Mouse (Mus musculus): ENCODE data around the gene Scimp. TPM values are rescaled to one million over a fixed set of nuclear protein-coding genes. Genes with fewer than 3 reads are reported as not detected.
"Not testable (repeated sequence)": the region's sequence is repeated elsewhere in the genome, so short reads cannot be mapped to it uniquely, and the experiment has no call there.

Scimp gene
- polyA plus RNA-seq, 1 experiment from 2014 or later, result not detected

- 65% methylated on average over 16 of the region's 16 CpGs for WGBS
- H3K9me3 ChIP-seq (replicated peaks), result no peaks in the 10 kb centered on the region; the same call in 1 of the 2 replicates
- ATAC-seq (ENCODE audit: insufficient number of reproducible peaks, low FRiP score), result no peak
Observed at GRCm38 (mm10) chr11:70765776-70766445, 46.5 kb downstream of the Scimp start.

GRCm38 (mm10) chr11:70763936-70764808 is 48.2 kb downstream of the Scimp start, which contains the start of gene Zfp3:
Gene Zfp3, plus strand, starts transcription at chr11:70764209.
- Histone ChIP-seq H3K9ac (peak within 1 kb of the TSS; percentile 87), H3K9me3 (replicated peaks) (no peaks in the 10 kb centered on the region; the same call in 1 of the 2 replicates), H3K36me3 (peaks cover 10% of the 10 kb centered on the region), H3K4me2 (peak within 1 kb of the TSS; percentile 70), H3K4me3 (peak within 1 kb of the TSS; percentile 73), H3K27me3 (replicated peaks) (no peaks in the 10 kb centered on the region), H3K4me1 (replicated peaks) (peaks cover 16% of the 10 kb centered on the region), H3K27ac (ENCODE audit: poor library complexity, severe bottlenecking) (peak within 1 kb of the TSS; percentile 88)
- under 1% methylated on average over 75 of the region's 78 CpGs for WGBS
- peak; percentile 87 for ATAC-seq (ENCODE audit: insufficient number of reproducible peaks, low FRiP score)

More at GRCm38 (mm10) chr11:70765776-70766445, 46.5 kb downstream of the Scimp start:
- peaks cover 12% of the 10 kb centered on the region for H3K36me3 ChIP-seq
- no peak overlapping the region for H3K9ac ChIP-seq
- H3K4me3 ChIP-seq, result no peak overlapping the region
- H3K27ac ChIP-seq (ENCODE audit: poor library complexity, severe bottlenecking), result 0 out of 2 replicates have a peak overlapping the region, but pooled peaks have one; percentile 44
- peaks cover 16% of the 10 kb centered on the region for H3K4me1 ChIP-seq (replicated peaks)
- H3K27me3 ChIP-seq (replicated peaks), result no peaks in the 10 kb centered on the region
- 0 out of 2 replicates have a peak overlapping the region, but pooled peaks have one; percentile 13 for H3K4me2 ChIP-seq

- no peaks in the 10 kb centered on the region for H3K27me3 ChIP-seq (replicated peaks)
- peak overlapping the region; percentile 88; the same call in 1 of the 2 replicates for H3K27ac ChIP-seq (ENCODE audit: poor library complexity, severe bottlenecking)
- no peak; the same call in 1 of the 2 replicates for ATAC-seq (ENCODE audit: insufficient number of reproducible peaks, low FRiP score)
- H3K9ac ChIP-seq, result peak overlapping the region; percentile 87
- WGBS, result 33% methylated on average over 3 of the region's 3 CpGs
- H3K4me3 ChIP-seq, result peak overlapping the region; percentile 73
- peaks cover 10% of the 10 kb centered on the region for H3K36me3 ChIP-seq
- peaks cover 16% of the 10 kb centered on the region for H3K4me1 ChIP-seq (replicated peaks)
- peak overlapping the region; percentile 70 for H3K4me2 ChIP-seq
- no peaks in the 10 kb centered on the region; the same call in 1 of the 2 replicates for H3K9me3 ChIP-seq (replicated peaks)
Observed at GRCm38 (mm10) chr11:70763582-70763935, 48.8 kb downstream of the Scimp start.

- WGBS, result 81% methylated on average over 9 of the region's 9 CpGs
- H3K4me2 ChIP-seq, result no peak overlapping the region
- no peaks in the 10 kb centered on the region for H3K27me3 ChIP-seq (replicated peaks)
- no peak for ATAC-seq (ENCODE audit: insufficient number of reproducible peaks, low FRiP score)
- H3K36me3 ChIP-seq, result peaks cover 3% of the 10 kb centered on the region
- no peak overlapping the region for H3K27ac ChIP-seq (ENCODE audit: poor library complexity, severe bottlenecking)
- H3K4me1 ChIP-seq (replicated peaks), result peaks cover 16% of the 10 kb centered on the region
- no peaks in the 10 kb centered on the region for H3K9me3 ChIP-seq (replicated peaks)
- H3K4me3 ChIP-seq, result no peak overlapping the region
- H3K9ac ChIP-seq, result no peak overlapping the region
Observed at GRCm38 (mm10) chr11:70762641-70763040, 49.7 kb downstream of the Scimp start.

- not testable (repeated sequence) for ATAC-seq (ENCODE audit: insufficient number of reproducible peaks, low FRiP score)
- WGBS, result 64% methylated on average over 3 of the region's 3 CpGs
Observed at GRCm38 (mm10) chr11:70760446-70760845, 51.9 kb downstream of the Scimp start.

GRCm38 (mm10) chr11:70755645-70756044 is 56.7 kb downstream of the Scimp start:
- no peak overlapping the region for H3K4me2 ChIP-seq
- no peak for ATAC-seq (ENCODE audit: insufficient number of reproducible peaks, low FRiP score)
- no peaks in the 10 kb centered on the region for H3K9me3 ChIP-seq (replicated peaks)
- H3K27me3 ChIP-seq (replicated peaks), result no peaks in the 10 kb centered on the region
- H3K9ac ChIP-seq, result no peak overlapping the region
- no peaks in the 10 kb centered on the region for H3K4me1 ChIP-seq (replicated peaks)
- WGBS, result 7% methylated on average over 7 of the region's 7 CpGs
- H3K4me3 ChIP-seq, result no peak overlapping the region
- H3K36me3 ChIP-seq, result no peaks in the 10 kb centered on the region
- H3K27ac ChIP-seq (ENCODE audit: poor library complexity, severe bottlenecking), result no peak overlapping the region

More at GRCm38 (mm10) chr11:70760446-70760845, 51.9 kb downstream of the Scimp start:
- H3K4me1 ChIP-seq (replicated peaks); H3K9me3 ChIP-seq (replicated peaks); H3K9ac ChIP-seq; H3K27ac ChIP-seq (ENCODE audit: poor library complexity, severe bottlenecking); H3K36me3 ChIP-seq; H3K4me3 ChIP-seq; H3K27me3 ChIP-seq (replicated peaks); H3K4me2 ChIP-seq: not testable (repeated sequence)

GRCm38 (mm10) chr11:70754958-70755357 is 57.4 kb downstream of the Scimp start:
- H3K4me3 ChIP-seq, result no peak overlapping the region
- H3K27me3 ChIP-seq (replicated peaks), result no peaks in the 10 kb centered on the region
- H3K36me3 ChIP-seq, result no peaks in the 10 kb centered on the region
- H3K27ac ChIP-seq (ENCODE audit: poor library complexity, severe bottlenecking), result no peak overlapping the region
- no peak for ATAC-seq (ENCODE audit: insufficient number of reproducible peaks, low FRiP score)
- H3K9me3 ChIP-seq (replicated peaks), result no peaks in the 10 kb centered on the region
- H3K4me1 ChIP-seq (replicated peaks), result no peaks in the 10 kb centered on the region
- 58% methylated on average over 7 of the region's 7 CpGs for WGBS
- H3K4me2 ChIP-seq, result no peak overlapping the region
- H3K9ac ChIP-seq, result no peak overlapping the region

- no peaks in the 10 kb centered on the region for H3K27me3 ChIP-seq (replicated peaks)
- no peaks in the 10 kb centered on the region for H3K9me3 ChIP-seq (replicated peaks)
- no peak overlapping the region for H3K4me3 ChIP-seq
- H3K36me3 ChIP-seq, result no peaks in the 10 kb centered on the region
- H3K9ac ChIP-seq, result no peak overlapping the region
- no peak for ATAC-seq (ENCODE audit: insufficient number of reproducible peaks, low FRiP score)
- H3K27ac ChIP-seq (ENCODE audit: poor library complexity, severe bottlenecking), result no peak overlapping the region
- H3K4me1 ChIP-seq (replicated peaks), result no peaks in the 10 kb centered on the region
- no peak overlapping the region for H3K4me2 ChIP-seq
- 58% methylated on average over 4 of the region's 4 CpGs for WGBS
Observed at GRCm38 (mm10) chr11:70754476-70754875, 57.9 kb downstream of the Scimp start.

GRCm38 (mm10) chr11:70753146-70753545 is 59.2 kb downstream of the Scimp start:
- Histone ChIP-seq H3K9ac (no peak overlapping the region), H3K4me3 (no peak overlapping the region), H3K9me3 (replicated peaks) (no peaks in the 10 kb centered on the region), H3K27me3 (replicated peaks) (no peaks in the 10 kb centered on the region), H3K36me3 (no peaks in the 10 kb centered on the region), H3K4me2 (no peak overlapping the region), H3K27ac (ENCODE audit: poor library complexity, severe bottlenecking) (no peak overlapping the region), H3K4me1 (replicated peaks) (no peaks in the 10 kb centered on the region)
- ATAC-seq (ENCODE audit: insufficient number of reproducible peaks, low FRiP score), result no peak
- 84% methylated on average over 10 of the region's 10 CpGs for whole genome bisulfite sequencing

GRCm38 (mm10) chr11:70752337-70753017 is 59.9 kb downstream of the Scimp start:
- H3K9ac ChIP-seq, result no peak overlapping the region

More at GRCm38 (mm10) chr11:70752337-70753017, 59.9 kb downstream of the Scimp start:
- no peak for ATAC-seq (ENCODE audit: insufficient number of reproducible peaks, low FRiP score)
- H3K4me1 ChIP-seq (replicated peaks), result no peaks in the 10 kb centered on the region
- 71% methylated on average over 4 of the region's 4 CpGs for WGBS
- no peaks in the 10 kb centered on the region for H3K9me3 ChIP-seq (replicated peaks)
- H3K27me3 ChIP-seq (replicated peaks), result no peaks in the 10 kb centered on the region
- H3K4me2 ChIP-seq, result no peak overlapping the region
- no peaks in the 10 kb centered on the region for H3K36me3 ChIP-seq
- no peak overlapping the region for H3K4me3 ChIP-seq
- H3K27ac ChIP-seq (ENCODE audit: poor library complexity, severe bottlenecking), result no peak overlapping the region

Measured in heart, embryonic 12.5 days (tissue).